Comparison of ENCODE assay signal across 8 mouse cellular contexts in genomic region chr4:150048038-150048437, GRCm38 (mm10). TPM values are rescaled to one million over a fixed set of nuclear protein-coding genes. Genes with fewer than 3 reads are reported as not detected.
DNase-seq lines count a peak whose midpoint lies in the region; ATAC-seq lines count a peak whose summit lies in the region.

No protein-coding gene starts in this region.

- H3K27ac ChIP-seq in neural tube, embryonic 15.5 days (replicated peaks), result no peak overlapping the region

- peak; percentile 52 for ATAC-seq in granulocyte monocyte progenitor cell, adult 5-6 weeks (replicated peaks; ENCODE audit: poor library complexity, severe bottlenecking)
- ATAC-seq in neural tube, embryonic 15.5 days (ENCODE audit: low FRiP score), result no peak

- peaks cover 65% of the 10 kb centered on the region for H3K27me3 ChIP-seq in neural tube, embryonic 15.5 days (replicated peaks)

- H3K9ac ChIP-seq in neural tube, embryonic 15.5 days (replicated peaks), result peak overlapping the region; percentile 36

- WGBS in neural tube, embryonic 15.5 days, result under 1% methylated on average over 20 of the region's 20 CpGs

- H3K4me1 ChIP-seq in neural tube, embryonic 15.5 days, result peaks cover 19% of the 10 kb centered on the region

- H3K9me3 ChIP-seq in neural tube, embryonic 15.5 days (replicated peaks), result no peaks in the 10 kb centered on the region

- H3K4me2 ChIP-seq in neural tube, embryonic 15.5 days, result peak overlapping the region; percentile 95

- no peaks in the 10 kb centered on the region for H3K36me3 ChIP-seq in neural tube, embryonic 15.5 days

- DNase-seq in cerebellum, adult 11 months, result peak; percentile 13
- DNase-seq in cerebellum, adult 9-10 months, result no peak
- DNase-seq in adrenal gland, postnatal 36 days, result peak; percentile 78 to 82
- DNase-seq in kidney, adult 11 months, result peak; percentile 68
- DNase-seq in lung, adult 18-20 months, result peak; percentile 85 to 88
- DNase-seq in spleen, adult 12 weeks (ENCODE audit: low spot score), result no peak

- H3K4me3 ChIP-seq in neural tube, embryonic 15.5 days (replicated peaks), result peak overlapping the region; percentile 44

RNA-seq across cellular contexts. Expression of gene Gpr157, which starts 39.1 kb away (rescaled TPM):
- total RNA-seq in adrenal gland, postnatal 36 days (2021), result 1 to 10 TPM in 1 of 2 experiments, under 1 TPM in 1; 0.99 to 1.9 TPM
- 0.62 and 0.94 TPM in 2 replicates for total RNA-seq in granulocyte monocyte progenitor cell, adult 5-6 weeks (2014; fragmentation: Nextera tagmentation)
- total RNA-seq in granulocyte monocyte progenitor cell, adult 5-6 weeks (2017), result 1.6 and 2.6 TPM in 2 replicates
- polyA plus RNA-seq in neural tube, embryonic 15.5 days (2015; fragmentation: Nextera tagmentation; extraction: Ambion mirVana), result 0.67 and 0.74 TPM in 2 replicates

RNA-seq across cellular contexts. Expression of gene H6pd, which starts 39.2 kb away (rescaled TPM):
- 100 to 1,000 TPM; 152 to 160 TPM for total RNA-seq in adrenal gland, postnatal 36 days (2021)
- 15.3 and 18.1 TPM in 2 replicates for total RNA-seq in granulocyte monocyte progenitor cell, adult 5-6 weeks (2014; fragmentation: Nextera tagmentation)
- total RNA-seq in granulocyte monocyte progenitor cell, adult 5-6 weeks (2017), result 27.5 and 28.8 TPM in 2 replicates
- polyA plus RNA-seq in neural tube, embryonic 15.5 days (2015; fragmentation: Nextera tagmentation; extraction: Ambion mirVana), result 3.3 and 6.4 TPM in 2 replicates

Comparison
In these comparisons a context has a peak if more than half of its experiments do, and no peak if none do; other contexts are left out.
1. DNase-seq: peak in cerebellum, adult 11 months (single experiment), adrenal gland, postnatal 36 days (2 of 2), kidney, adult 11 months (single experiment) and lung, adult 18-20 months (2 of 2); none in cerebellum, adult 9-10 months (single experiment) and spleen, adult 12 weeks (single experiment).
2. RNA of gene H6pd, which starts 39.2 kb away (total RNA-seq): 152 to 160 TPM in adrenal gland, postnatal 36 days; 15.3 to 28.8 TPM in granulocyte monocyte progenitor cell, adult 5-6 weeks; every median in the first group is over 4 times any median in the second.